Mouse (Mus musculus) hindbrain, postnatal 0 days (tissue): ENCODE measurements around the gene Cuedc1. TPM values are rescaled to one million over a fixed set of nuclear protein-coding genes. Genes with fewer than 3 reads are reported as not detected.

Experiments
- ATAC-seq: fragments of 200-750 bp; cut with Nextera tagmentation; 2 replicates; pipeline ENCODE4 v1.8.0; 2017; ENCODE audit warnings: mild to moderate bottlenecking, moderate TSS enrichment, moderate library complexity
- DNase-seq: peaks from one replicate; pipeline ENCODE4 v3.0.0-alpha.2; 2015; ENCODE audit warnings: low spot score
- H3K27ac ChIP-seq: fragments of 300-500 bp; sonication (generic); 2 replicates; pipeline ENCODE4 v1.5.1; 2014; ENCODE audit warnings: mild to moderate bottlenecking
- H3K27me3 ChIP-seq: fragments of 300-500 bp; sonication (generic); 2 replicates; pipeline ENCODE4 v1.6.1; 2014; ENCODE audit warnings: low read length, mixed read lengths; ENCODE audit not compliant: insufficient read depth
- H3K36me3 ChIP-seq: fragments of 300-500 bp; sonication (generic); 2 replicates; pipeline ENCODE4 v1.6.1; 2014; ENCODE audit warnings: low read length, mixed read lengths; ENCODE audit not compliant: insufficient read depth
- H3K4me1 ChIP-seq: fragments of 300-500 bp; sonication (generic); 2 replicates; pipeline ENCODE4 v1.6.1; 2014; ENCODE audit warnings: antibody characterized with exemption, low read length, mixed read lengths; ENCODE audit not compliant: insufficient read depth
- H3K4me2 ChIP-seq: fragments of 300-500 bp; sonication (generic); 2 replicates; pipeline ENCODE4 v1.6.1; 2014; ENCODE audit warnings: low read depth, mild to moderate bottlenecking, low read length, moderate library complexity, mixed read lengths
- H3K4me3 ChIP-seq: fragments of 300-500 bp; sonication (generic); 2 replicates; pipeline ENCODE4 v1.5.1; 2014; ENCODE audit warnings: low read length
- H3K9ac ChIP-seq: fragments of 300-500 bp; sonication (generic); replicated peaks from 2 replicates; pipeline ENCODE4 v1.6.1; 2014; ENCODE audit warnings: mild to moderate bottlenecking, low read length, moderate library complexity, mixed read lengths
- H3K9me3 ChIP-seq: fragments of 300-500 bp; sonication (generic); 2 replicates; pipeline ENCODE4 v1.6.1; 2016; ENCODE audit warnings: low read length, mixed read lengths
- CTCF ChIP-seq: IDR thresholded peaks from 2 replicates; pipeline ENCODE4 v1.5.1; 2016; ENCODE audit warnings: antibody characterized with exemption, control low read depth, low read depth
- WGBS: fragments of 180-500 bp; shearing (Covaris S2); extraction: QIAGEN DNeasy Blood & Tissue Kit; methylation state at CpG from one replicate; pipeline ENCODE4 v1.1.7; 2014; 5-methylcytosine and 5-hydroxymethylcytosine counted together
- polyA plus RNA-seq: library from polyadenylated mRNA; unstranded; fragments of >200 nt; fragmentation: Nextera tagmentation; extraction: Ambion mirVana; gene quantifications from 2 replicates; pipeline ENCODE4 v1.2.1, GENCODE M21; 2015
- total RNA-seq: library from RNA; depleted of rRNA; stranded (reverse); fragments of >200 nt; gene quantifications from 2 replicates; pipeline ENCODE4 v1.2.3, GENCODE M21; 2014; rRNA removed

Gene Cuedc1
- total RNA-seq (33.6 and 44.6 TPM in 2 replicates), polyA plus RNA-seq (35.8 and 40.9 TPM in 2 replicates)

DNA sequence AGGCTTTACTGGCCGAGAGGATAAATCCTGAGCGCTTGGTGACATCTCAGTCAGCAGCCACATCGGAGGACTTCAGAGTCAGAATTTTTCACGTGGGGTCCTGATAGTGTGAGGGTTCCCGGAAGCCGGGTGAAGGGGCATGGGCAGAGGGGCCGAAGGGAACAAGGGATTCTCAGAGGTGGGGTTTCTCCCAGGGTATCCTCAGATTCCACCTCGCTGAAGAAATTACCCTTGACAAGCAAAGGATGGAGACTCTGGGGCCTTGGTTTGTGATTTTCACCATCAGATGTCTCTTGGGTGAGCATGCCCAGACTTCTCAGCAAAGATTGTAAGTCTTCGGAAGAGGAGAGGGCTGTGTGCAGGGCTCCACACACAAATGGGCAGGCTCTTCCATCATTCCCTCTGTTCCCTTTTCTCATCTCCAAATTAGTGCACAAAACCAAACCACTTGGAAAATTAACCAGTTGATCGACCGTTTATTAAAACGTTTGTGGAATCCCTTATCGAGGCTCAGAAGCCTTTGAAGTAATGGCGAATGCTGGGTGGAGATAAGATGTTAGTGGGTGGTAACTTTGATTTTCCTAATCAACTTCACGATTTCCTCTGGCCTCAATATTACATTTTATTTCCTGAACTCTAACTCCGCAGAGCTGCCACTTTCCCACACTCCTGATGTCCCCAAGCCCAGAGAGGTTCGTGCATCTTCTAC lies at the start of gene Cuedc1:
Gene Cuedc1, plus strand, starts transcription at position 38 of the 709 bp plus-strand sequence.
- no peak for ATAC-seq

GRCm38 (mm10) chr11:88048961-88049670 lies 48.7 kb upstream of the Cuedc1 start:
- ATAC-seq (no peak), DNase-seq (peak; percentile 12)
- Histone ChIP-seq H3K4me3 (peak overlapping the region; percentile 92), H3K27ac (no peak overlapping the region), H3K36me3 (no peaks in the 10 kb centered on the region), H3K4me2 (peak overlapping the region; percentile 82), H3K9ac (peak overlapping the region; percentile 90), H3K27me3 (no peaks in the 10 kb centered on the region), H3K9me3 (no peaks in the 10 kb centered on the region), H3K4me1 (peaks cover 15% of the 10 kb centered on the region)
- TF ChIP-seq CTCF, result no peak
- 12% methylated on average over 26 of the region's 26 CpGs for WGBS

More for the DNA sequence above, at the start of gene Cuedc1:
- Histone ChIP-seq H3K9me3 (no peaks in the 10 kb centered on the region), H3K4me1 (peaks cover 17% of the 10 kb centered on the region), H3K9ac (peak within 1 kb of the TSS; percentile 97), H3K36me3 (no peaks in the 10 kb centered on the region), H3K27ac (peak within 1 kb of the TSS; percentile 95), H3K4me2 (peak within 1 kb of the TSS; percentile 82), H3K27me3 (no peaks in the 10 kb centered on the region), H3K4me3 (peak within 1 kb of the TSS; percentile 87)
- TF ChIP-seq CTCF, result no peak
- 24% methylated on average over 17 of the region's 17 CpGs for WGBS
- DNase-seq, result no peak

DNA sequence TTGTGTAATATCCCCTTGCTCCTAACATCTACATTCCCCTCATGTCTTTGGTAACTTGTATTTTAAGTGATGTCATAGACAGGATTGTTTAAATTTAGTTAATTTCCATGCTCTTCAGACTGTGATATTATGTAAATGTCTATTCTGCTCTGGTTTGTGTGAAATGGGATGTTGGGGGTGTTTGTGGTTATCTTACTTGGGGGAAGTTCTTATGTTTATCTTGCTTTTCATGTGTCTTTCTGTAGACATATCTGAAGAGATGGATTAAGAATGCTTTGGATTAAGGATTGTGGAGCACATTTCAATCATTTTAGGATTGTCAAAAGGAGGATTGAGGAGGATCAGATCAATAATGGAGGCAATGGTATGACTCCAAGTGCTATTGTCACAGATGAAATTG lies 48.1 kb upstream of the Cuedc1 start:
- Histone ChIP-seq H3K4me1 (peaks cover 15% of the 10 kb centered on the region), H3K4me3 (peak overlapping the region; percentile 92), H3K36me3 (no peaks in the 10 kb centered on the region), H3K9me3 (no peaks in the 10 kb centered on the region), H3K9ac (no peak overlapping the region), H3K27me3 (no peaks in the 10 kb centered on the region), H3K4me2 (peak overlapping the region; percentile 82), H3K27ac (no peak overlapping the region)
- ATAC-seq, result no peak
- TF ChIP-seq CTCF, result no peak
- no peak for DNase-seq

DNA sequence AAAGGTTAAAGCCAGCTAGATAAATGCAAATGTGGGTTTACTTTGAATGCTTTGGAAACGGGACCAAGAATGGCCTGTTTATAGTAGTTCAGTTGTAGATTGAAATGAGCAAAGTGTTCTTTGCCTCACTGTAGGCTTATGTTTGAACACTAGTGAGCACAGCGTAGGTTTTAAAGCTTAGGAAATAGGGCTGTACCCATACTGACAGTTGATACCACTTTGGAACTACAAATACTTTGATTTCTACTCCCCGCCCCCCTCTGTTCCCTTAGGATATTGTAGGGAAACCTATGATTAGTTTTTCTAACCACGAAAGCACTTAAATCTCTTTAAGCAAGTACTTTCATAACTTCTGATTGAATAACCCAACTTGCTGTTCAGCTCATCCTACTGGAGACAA lies 45.2 kb upstream of the Cuedc1 start:
- Histone ChIP-seq H3K27ac (no peak overlapping the region), H3K4me1 (peaks cover 15% of the 10 kb centered on the region), H3K9me3 (no peaks in the 10 kb centered on the region), H3K4me2 (no peak overlapping the region), H3K27me3 (no peaks in the 10 kb centered on the region), H3K9ac (no peak overlapping the region), H3K36me3 (no peaks in the 10 kb centered on the region), H3K4me3 (no peak overlapping the region)
- WGBS, result 76% methylated on average over 4 of the region's 4 CpGs
- TF ChIP-seq CTCF, result no peak
- no peak for ATAC-seq
- DNase-seq, result no peak

DNA sequence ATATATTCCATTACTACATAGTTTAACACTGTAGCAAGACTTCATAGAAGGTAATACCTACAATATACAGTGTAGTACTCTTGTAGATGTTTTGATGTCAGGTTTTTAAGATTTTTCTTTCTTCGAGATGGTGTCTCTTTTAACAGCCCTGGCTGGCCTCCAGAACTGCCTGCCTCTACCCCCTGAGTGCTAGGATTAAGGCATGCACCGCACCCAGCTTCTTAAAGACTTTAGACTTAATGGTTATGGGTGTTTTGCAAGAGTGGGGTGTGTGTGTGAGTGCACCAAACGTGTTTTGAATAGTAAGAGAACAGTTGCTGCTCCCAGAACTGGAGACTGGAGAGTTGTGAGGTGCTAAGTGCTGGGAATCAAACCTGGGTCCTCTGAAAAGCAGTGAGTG lies 44.0 kb upstream of the Cuedc1 start:
- Histone ChIP-seq H3K4me1 (peaks cover 15% of the 10 kb centered on the region), H3K27me3 (no peaks in the 10 kb centered on the region), H3K4me2 (no peak overlapping the region), H3K4me3 (no peak overlapping the region), H3K27ac (no peak overlapping the region), H3K9me3 (no peaks in the 10 kb centered on the region), H3K9ac (no peak overlapping the region), H3K36me3 (no peaks in the 10 kb centered on the region)
- TF ChIP-seq CTCF, result no peak
- ATAC-seq, result no peak
- no peak for DNase-seq
- 52% methylated on average over 3 of the region's 3 CpGs for WGBS

- no peaks in the 10 kb centered on the region for H3K9me3 ChIP-seq
- no peak overlapping the region for H3K4me3 ChIP-seq
- no peak overlapping the region for H3K4me2 ChIP-seq
- H3K36me3 ChIP-seq, result no peaks in the 10 kb centered on the region
- WGBS, result 79% methylated on average over 1 of the region's 1 CpGs
- H3K4me1 ChIP-seq, result peaks cover 7% of the 10 kb centered on the region
- H3K9ac ChIP-seq, result no peak overlapping the region
- peak; percentile 71 for DNase-seq
- TF ChIP-seq CTCF, result peak; percentile 73
- ATAC-seq, result 0 out of 2 replicates have a peak, but pooled peaks have one; percentile 27
- no peaks in the 10 kb centered on the region for H3K27me3 ChIP-seq
- H3K27ac ChIP-seq, result no peak overlapping the region
Observed at GRCm38 (mm10) chr11:88054589-88054988, 43.3 kb upstream of the Cuedc1 start.
